Mouse (Mus musculus) ovary, postnatal 36 days (tissue): ENCODE measurements at regions not wholly inside any gene's neighbourhood (a gene's known extent, or its start where the extent isn't known, plus 50 kb on each side); places are given as distances from the start of the nearest gene placed in this dataset.

Experiments
- DNase-seq: peaks from one replicate; pipeline ENCODE4 v3.0.0; 2022; ENCODE audit warnings: low spot score, mixed read lengths

- DNase-seq, result no peak
Measured at GRCm38 (mm10) chr3:150752787-150753186, 684.9 kb upstream of the Adgrl4 start.

- no peak for DNase-seq
Measured at GRCm38 (mm10) chr3:150759854-150760253, 677.8 kb upstream of the Adgrl4 start.

- no peak for DNase-seq
Measured at GRCm38 (mm10) chr3:150784576-150784975, 653.1 kb upstream of the Adgrl4 start.

- no peak for DNase-seq
Measured at GRCm38 (mm10) chr3:150817807-150818206, 619.9 kb upstream of the Adgrl4 start.

GRCm38 (mm10) chr3:150819369-150819768 is 618.3 kb upstream of the Adgrl4 start:
- DNase-seq, result no peak

GRCm38 (mm10) chr3:150820039-150820438 is 617.6 kb upstream of the Adgrl4 start:
- no peak for DNase-seq

GRCm38 (mm10) chr3:150846029-150846428 is 591.7 kb upstream of the Adgrl4 start:
- no peak for DNase-seq

- DNase-seq, result no peak
Measured at GRCm38 (mm10) chr3:150852107-150852506, 585.6 kb upstream of the Adgrl4 start.

- DNase-seq, result no peak
Measured at GRCm38 (mm10) chr3:150896668-150897067, 541.0 kb upstream of the Adgrl4 start.

- DNase-seq, result no peak
Measured at GRCm38 (mm10) chr3:150910091-150910490, 527.6 kb upstream of the Adgrl4 start.

GRCm38 (mm10) chr3:150954897-150955296 is 482.8 kb upstream of the Adgrl4 start:
- no peak for DNase-seq

GRCm38 (mm10) chr3:150999652-151000051 is 438.0 kb upstream of the Adgrl4 start:
- DNase-seq, result no peak

GRCm38 (mm10) chr3:151000217-151000616 is 437.5 kb upstream of the Adgrl4 start:
- no peak for DNase-seq

- DNase-seq, result peak; percentile 8
Measured at GRCm38 (mm10) chr3:151001881-151002412, 435.7 kb upstream of the Adgrl4 start.

- no peak for DNase-seq
Measured at GRCm38 (mm10) chr3:151003524-151003923, 434.2 kb upstream of the Adgrl4 start.

- no peak for DNase-seq
Measured at GRCm38 (mm10) chr3:151003990-151004389, 433.7 kb upstream of the Adgrl4 start.

GRCm38 (mm10) chr3:151020014-151020413 is 417.7 kb upstream of the Adgrl4 start:
- DNase-seq, result no peak

- no peak for DNase-seq
Measured at GRCm38 (mm10) chr3:151057491-151057890, 380.2 kb upstream of the Adgrl4 start.

GRCm38 (mm10) chr3:151072322-151072721 is 365.4 kb upstream of the Adgrl4 start:
- DNase-seq, result no peak

- no peak for DNase-seq
Measured at GRCm38 (mm10) chr3:151116831-151117230, 320.9 kb upstream of the Adgrl4 start.

- no peak for DNase-seq
Measured at GRCm38 (mm10) chr3:151117583-151118041, 320.1 kb upstream of the Adgrl4 start.

- no peak for DNase-seq
Measured at GRCm38 (mm10) chr3:151124131-151124530, 313.6 kb upstream of the Adgrl4 start.

- no peak for DNase-seq
Measured at GRCm38 (mm10) chr3:151146889-151147288, 290.8 kb upstream of the Adgrl4 start.

GRCm38 (mm10) chr3:151153340-151153739 is 284.3 kb upstream of the Adgrl4 start:
- no peak for DNase-seq
